Mouse (Mus musculus) lung, adult 2 months (tissue): Measurements from ENCODE around the gene Capn2. TPM values are rescaled to one million over a fixed set of nuclear protein-coding genes. Genes with fewer than 3 reads are reported as not detected.
A peak's percentile ranks its signal among the peaks of the same experiment; 100 is the strongest.

Experiments used
- DNase-seq: peaks from one replicate; pipeline ENCODE4 v3.0.0; 2022
- H3K4me1 ChIP-seq: fragments of 200-500 bp; 2 replicates; pipeline ENCODE4 v1.6.1; 2011; ENCODE audit warnings: low read length; ENCODE audit not compliant: control insufficient read depth, insufficient read depth
- H3K4me3 ChIP-seq: fragments of 200-500 bp; replicated peaks from 2 replicates; pipeline ENCODE3; 2011; ENCODE audit warnings: low read depth, mild to moderate bottlenecking, control low read depth, low read length; ENCODE audit errors: extremely low read depth
- CTCF ChIP-seq: fragments of 200-500 bp; IDR thresholded peaks from 2 replicates; pipeline ENCODE4 v1.5.1; 2011; ENCODE audit warnings: mild to moderate bottlenecking, low read length, control low read depth; ENCODE audit not compliant: insufficient read depth
- POLR2A ChIP-seq: fragments of 200-500 bp; IDR thresholded peaks from 2 replicates; pipeline ENCODE4 v1.6.1; 2011; ENCODE audit warnings: low read depth, mild to moderate bottlenecking, control low read depth, low read length, borderline replicate concordance; ENCODE audit errors: extremely low read depth
- WGBS: fragments of 180-500 bp; shearing (Covaris S2); methylation state at CpG from one replicate; pipeline ENCODE4 v1.1.7; 2018; 5-methylcytosine and 5-hydroxymethylcytosine counted together
- polyA plus RNA-seq: library from polyadenylated mRNA; depleted of rRNA; stranded (reverse); fragments of >200 nt; gene quantifications from 2 replicates; pipeline ENCODE4 v1.2.3, GENCODE M21; 2012

Gene Capn2
- polyA plus RNA-seq, 1 experiment, result 69.0 TPM

GRCm38 (mm10) chr1:182455080-182455479 lies 62.3 kb downstream of the Capn2 start:
- no peak overlapping the region for H3K4me3 ChIP-seq
- TF ChIP-seq POLR2A (no peak), CTCF (no peak)

DNA sequence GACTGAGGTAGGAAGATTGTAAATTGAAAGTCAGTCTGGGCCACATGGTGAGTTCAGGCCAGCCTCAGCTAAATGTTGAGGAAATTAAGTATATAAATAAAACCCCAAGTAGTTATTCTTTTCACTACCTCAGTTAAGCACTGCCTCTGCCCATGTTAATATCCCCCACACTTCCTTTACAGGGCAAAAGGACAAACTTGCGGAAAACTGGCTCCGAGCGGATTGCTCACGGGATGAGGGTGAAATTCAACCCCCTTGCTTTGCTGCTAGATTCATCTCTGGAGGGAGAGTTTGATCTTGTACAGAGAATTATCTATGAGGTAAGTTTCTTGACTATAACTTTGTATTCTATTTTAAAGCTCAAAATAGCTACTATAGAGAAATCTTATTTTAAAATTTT lies 64.9 kb downstream of the Capn2 start:
- DNase-seq, result no peak
- no peak for TF ChIP-seq POLR2A
- no peak for TF ChIP-seq CTCF
- WGBS, result 83% methylated on average over 4 of the region's 4 CpGs

More at GRCm38 (mm10) chr1:182455080-182455479, 62.3 kb downstream of the Capn2 start:
- no peak for DNase-seq
- 83% methylated on average over 2 of the region's 2 CpGs for WGBS
- H3K4me1 ChIP-seq, result no peaks in the 10 kb centered on the region; the same call in 1 of the 2 replicates

DNA sequence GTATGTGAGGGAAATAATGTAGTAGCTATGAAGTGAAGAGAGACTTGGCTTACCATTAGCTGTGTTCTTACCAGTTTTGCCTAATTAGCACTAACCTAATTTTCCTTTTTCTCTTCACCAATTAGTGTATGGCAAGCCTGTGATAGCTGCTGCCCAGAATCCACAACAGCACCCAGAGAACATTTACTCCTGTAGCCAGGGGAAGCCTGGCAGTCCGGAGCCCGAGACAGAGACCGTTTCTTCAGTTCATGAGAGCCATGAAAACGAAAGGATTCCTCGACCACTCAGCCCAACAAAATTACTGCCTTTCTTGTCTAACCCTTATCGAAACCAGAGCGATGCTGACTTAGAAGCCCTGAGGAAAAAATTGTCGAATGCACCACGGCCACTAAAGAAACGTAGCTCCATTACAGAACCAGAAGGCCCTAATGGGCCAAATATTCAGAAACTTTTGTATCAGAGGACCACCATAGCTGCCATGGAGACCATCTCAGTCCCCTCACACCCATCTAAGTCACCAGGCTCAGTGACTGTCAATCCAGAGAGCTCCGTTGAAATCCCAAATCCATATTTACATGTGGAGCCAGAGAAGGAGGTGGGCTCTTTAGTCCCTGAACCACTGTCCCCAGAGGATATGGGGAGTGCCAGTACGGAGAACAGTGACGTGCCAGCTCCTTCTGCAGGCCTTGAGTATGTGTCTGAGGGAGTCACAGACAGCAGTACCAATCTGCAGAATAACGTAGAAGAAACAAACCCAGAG lies 69.0 kb downstream of the Capn2 start:
- TF ChIP-seq POLR2A (no peak), CTCF (no peak)
- H3K4me1 ChIP-seq, result peaks cover 3% of the 10 kb centered on the region; the same call in 1 of the 2 replicates
- 97% methylated on average over 14 of the region's 14 CpGs for WGBS

More for the DNA sequence above, 64.9 kb downstream of the Capn2 start:
- Histone ChIP-seq H3K4me1 (no peaks in the 10 kb centered on the region), H3K4me3 (no peak overlapping the region)

DNA sequence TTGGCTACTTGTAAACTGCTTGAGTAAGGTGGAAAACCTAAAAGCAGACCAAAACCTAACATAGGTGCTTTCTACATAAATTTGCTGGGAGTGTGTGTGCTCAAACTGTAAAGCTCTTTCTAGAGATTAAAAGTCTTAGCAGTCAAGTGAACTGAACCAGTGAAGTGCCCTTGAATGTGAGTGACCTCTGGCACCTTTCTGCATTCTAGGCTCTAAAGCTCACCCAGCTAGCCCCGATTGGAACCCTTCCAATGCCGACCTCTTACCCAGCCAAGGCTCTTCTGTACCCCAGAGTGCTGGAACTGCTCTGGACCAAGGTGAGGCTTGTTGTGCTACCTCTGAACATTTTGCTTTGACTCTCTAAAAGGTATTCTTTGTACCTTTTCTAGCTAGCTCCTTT lies 73.3 kb downstream of the Capn2 start:
- WGBS, result 64% methylated on average over 2 of the region's 2 CpGs
- Histone ChIP-seq H3K4me1 (peaks cover 9% of the 10 kb centered on the region), H3K4me3 (no peak overlapping the region)
- DNase-seq, result no peak
- no peak for TF ChIP-seq CTCF
- TF ChIP-seq POLR2A, result no peak

More for the DNA sequence above, 69.0 kb downstream of the Capn2 start:
- no peak for DNase-seq
- H3K4me3 ChIP-seq, result no peak overlapping the region

DNA sequence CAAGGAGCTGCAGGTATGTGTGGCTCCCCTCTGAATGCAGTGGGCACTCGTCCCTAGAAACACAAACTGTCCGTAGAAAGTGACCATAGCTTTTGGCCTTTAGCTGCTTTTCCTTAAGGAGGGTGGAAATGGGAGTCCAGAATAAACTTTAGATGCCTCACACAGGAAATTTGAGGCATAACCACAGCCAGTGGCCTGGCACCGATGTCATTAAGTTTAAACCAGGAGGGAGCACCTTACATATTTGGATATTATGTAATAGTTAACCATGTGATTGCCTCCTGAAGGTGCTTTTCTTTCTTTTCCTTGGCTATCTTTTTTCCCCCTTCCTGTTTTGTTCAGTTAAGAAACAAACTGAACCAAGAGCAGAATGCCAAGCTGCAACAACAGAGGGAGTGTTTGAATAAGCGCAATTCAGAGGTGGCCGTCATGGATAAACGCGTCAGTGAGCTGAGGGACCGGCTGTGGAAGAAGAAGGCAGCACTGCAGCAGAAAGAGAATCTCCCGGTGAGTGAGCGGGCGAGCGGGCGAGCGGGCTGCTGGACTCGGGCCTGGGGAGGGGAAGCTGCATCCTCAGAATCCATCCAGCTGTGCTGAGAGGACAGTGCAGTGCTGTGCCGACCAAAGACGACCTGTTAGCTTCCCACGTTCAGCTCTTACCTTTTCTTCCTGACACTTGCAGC lies 75.5 kb downstream of the Capn2 start:
- H3K4me1 ChIP-seq, result peaks cover 9% of the 10 kb centered on the region
- no peak overlapping the region for H3K4me3 ChIP-seq
- no peak for DNase-seq
- WGBS, result 77% methylated on average over 18 of the region's 18 CpGs
- TF ChIP-seq CTCF (no peak), POLR2A (no peak)

DNA sequence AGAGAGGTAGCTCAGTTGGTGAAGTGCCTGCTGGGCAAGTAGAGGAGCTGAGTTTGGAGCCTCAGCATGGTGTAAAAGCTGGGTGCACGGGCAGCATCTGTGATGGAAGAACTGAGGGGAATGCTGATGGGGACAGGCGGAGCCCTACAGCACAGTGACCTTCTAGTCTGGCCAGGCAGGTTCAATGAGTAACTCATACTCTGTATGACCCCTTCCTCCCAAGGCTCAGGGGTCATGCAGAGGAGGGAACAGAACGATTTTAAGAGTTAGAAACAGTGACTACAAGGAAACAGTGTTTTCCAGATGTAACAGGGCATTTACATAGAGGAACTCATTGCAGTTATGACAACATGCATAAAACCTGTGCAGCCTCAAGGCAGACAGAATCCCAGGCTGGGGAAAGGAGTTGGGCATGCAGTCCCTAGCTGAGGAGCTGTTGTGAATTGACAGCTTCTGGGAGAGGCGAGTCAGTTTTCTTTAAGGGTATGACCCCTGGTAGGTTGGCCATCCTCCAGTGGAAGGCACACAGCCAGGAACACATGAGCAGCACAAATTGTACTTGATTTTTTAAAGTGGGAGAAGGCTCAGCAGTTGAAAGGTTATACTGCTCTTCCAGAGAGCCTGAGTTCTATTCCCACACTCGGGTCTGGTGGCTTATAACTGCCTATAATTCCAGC lies 77.7 kb downstream of the Capn2 start:
- peak; percentile 64 for DNase-seq
- peaks cover 9% of the 10 kb centered on the region for H3K4me1 ChIP-seq
- TF ChIP-seq POLR2A (no peak), CTCF (no peak)
- no peak overlapping the region for H3K4me3 ChIP-seq
- WGBS, result 61% methylated on average over 5 of the region's 5 CpGs

- 80% methylated on average over 5 of the region's 5 CpGs for WGBS
- no peak for TF ChIP-seq CTCF
- TF ChIP-seq POLR2A, result no peak
These were observed 80.7 kb downstream of the Capn2 start for GRCm38 (mm10) chr1:182436746-182437145.

DNA sequence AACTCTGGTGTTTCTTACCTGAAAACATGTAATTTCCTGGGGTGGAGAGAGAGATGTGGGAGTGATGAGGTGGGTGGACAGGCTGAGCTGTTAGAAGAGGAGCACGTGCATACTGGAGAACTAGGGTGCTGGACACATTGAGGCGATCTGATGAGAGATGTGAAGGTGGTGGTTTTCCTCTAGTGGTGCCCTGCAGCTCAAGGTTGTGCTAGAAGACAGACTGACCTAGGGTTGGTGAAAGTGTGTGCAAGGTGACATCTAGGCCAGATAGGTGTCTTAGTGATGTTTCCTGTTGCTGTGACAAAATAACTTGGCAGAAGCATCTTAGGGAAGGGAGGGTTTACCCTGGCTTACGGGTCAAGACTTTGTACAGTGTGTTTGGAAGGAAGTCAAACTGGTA lies 85.3 kb downstream of the Capn2 start:
- TF ChIP-seq POLR2A, result no peak
- no peak for TF ChIP-seq CTCF
- DNase-seq, result no peak
- H3K4me3 ChIP-seq, result no peak overlapping the region
- H3K4me1 ChIP-seq, result no peaks in the 10 kb centered on the region
- 76% methylated on average over 3 of the region's 3 CpGs for WGBS

More at GRCm38 (mm10) chr1:182436746-182437145, 80.7 kb downstream of the Capn2 start:
- H3K4me1 ChIP-seq, result peaks cover 6% of the 10 kb centered on the region
- no peak overlapping the region for H3K4me3 ChIP-seq
- DNase-seq, result no peak

- Histone ChIP-seq H3K4me1 (peaks cover 3% of the 10 kb centered on the region; the same call in 1 of the 2 replicates), H3K4me3 (no peak overlapping the region)
- WGBS, result 86% methylated on average over 2 of the region's 2 CpGs
- peak; percentile 1 for DNase-seq
- TF ChIP-seq POLR2A (no peak), CTCF (no peak)
These were observed 86.7 kb downstream of the Capn2 start for GRCm38 (mm10) chr1:182430676-182431075.
